Mouse (Mus musculus) MEL (cell line): ENCODE data around the gene Magi2.

Source experiments
- CHD2 ChIP-seq: IDR thresholded peaks from 2 replicates; pipeline ENCODE4 v1.6.1; 2011; ENCODE audit warnings: low read length, improper control_type of control experiment
- CTCF ChIP-seq, 3 experiments: IDR thresholded peaks in 2 of 3; conservative IDR thresholded peaks in 1 of 3; 2 replicates each; pipeline ENCODE4 v1.5.1; 2011 to 2012; ENCODE audit warnings: low read length in 3 of 3, low read depth in 2 of 3, mild to moderate bottlenecking in 2 of 3, improper control_type of control experiment in 1 of 3, inconsistent platforms in 1 of 3, mixed read lengths in 1 of 3, moderate library complexity in 1 of 3; ENCODE audit not compliant: control insufficient read depth in 1 of 3, insufficient read depth in 1 of 3, poor library complexity in 1 of 3, severe bottlenecking in 1 of 3
- EP300 ChIP-seq, 2 experiments: IDR thresholded peaks; 2 replicates each; pipeline ENCODE4 v1.6.1; 2011; ENCODE audit warnings: improper control_type of control experiment in 2 of 2, low read length in 2 of 2, low read depth in 1 of 2, mild to moderate bottlenecking in 1 of 2
- GABPA ChIP-seq: IDR thresholded peaks from 2 replicates; pipeline ENCODE4 v1.6.1; 2012; ENCODE audit warnings: low read depth, mild to moderate bottlenecking, inconsistent platforms, low read length, improper control_type of control experiment, moderate library complexity
- HCFC1 ChIP-seq: IDR thresholded peaks from 2 replicates; pipeline ENCODE4 v1.6.1; 2012; ENCODE audit warnings: low read depth, mild to moderate bottlenecking, inconsistent platforms, low read length, improper control_type of control experiment, moderate library complexity
- MXI1 ChIP-seq: IDR thresholded peaks from 2 replicates; pipeline ENCODE4 v1.6.1; 2011; ENCODE audit warnings: mild to moderate bottlenecking, low read depth, low read length, improper control_type of control experiment
- NRF1 ChIP-seq: IDR thresholded peaks from 2 replicates; pipeline ENCODE4 v1.6.1; 2014; ENCODE audit warnings: low read depth, mild to moderate bottlenecking, inconsistent platforms, low read length, improper control_type of control experiment, moderate library complexity; ENCODE audit not compliant: poor library complexity, insufficient read depth, severe bottlenecking
- POLR2A ChIP-seq, 2 experiments: IDR thresholded peaks; 2 replicates each; pipeline ENCODE4 v1.6.1; 2011 to 2012; ENCODE audit warnings: low read length in 2 of 2, mild to moderate bottlenecking in 2 of 2, control low read depth in 1 of 2, improper control_type of control experiment in 1 of 2, low read depth in 1 of 2, moderate library complexity in 1 of 2; ENCODE audit not compliant: control insufficient read depth in 1 of 2, insufficient read depth in 1 of 2, poor library complexity in 1 of 2
- POLR2AphosphoS2 ChIP-seq: IDR thresholded peaks from 2 replicates; pipeline ENCODE4 v1.6.1; 2011; ENCODE audit warnings: low read length, improper control_type of control experiment
- SMC3 ChIP-seq: IDR thresholded peaks from 2 replicates; pipeline ENCODE4 v1.6.1; 2011; ENCODE audit warnings: low read depth, low read length, improper control_type of control experiment
- UBTF ChIP-seq: IDR thresholded peaks from 2 replicates; pipeline ENCODE4 v1.6.1; 2012; ENCODE audit warnings: low read depth, mild to moderate bottlenecking, inconsistent platforms, low read length, improper control_type of control experiment, moderate library complexity, borderline replicate concordance; ENCODE audit not compliant: insufficient read depth
- USF1 ChIP-seq: IDR thresholded peaks from 2 replicates; pipeline ENCODE4 v1.6.1; 2014; ENCODE audit warnings: low read depth, mild to moderate bottlenecking, inconsistent platforms, low read length, improper control_type of control experiment, moderate library complexity
- ZC3H11A ChIP-seq: IDR thresholded peaks from 2 replicates; pipeline ENCODE4 v1.6.1; 2012; ENCODE audit warnings: low read depth, mild to moderate bottlenecking, inconsistent platforms, low read length, improper control_type of control experiment
- ZNF384 ChIP-seq: IDR thresholded peaks from 2 replicates; pipeline ENCODE4 v1.6.1; 2012; ENCODE audit warnings: low read depth, mild to moderate bottlenecking, inconsistent platforms, low read length, improper control_type of control experiment

DNA sequence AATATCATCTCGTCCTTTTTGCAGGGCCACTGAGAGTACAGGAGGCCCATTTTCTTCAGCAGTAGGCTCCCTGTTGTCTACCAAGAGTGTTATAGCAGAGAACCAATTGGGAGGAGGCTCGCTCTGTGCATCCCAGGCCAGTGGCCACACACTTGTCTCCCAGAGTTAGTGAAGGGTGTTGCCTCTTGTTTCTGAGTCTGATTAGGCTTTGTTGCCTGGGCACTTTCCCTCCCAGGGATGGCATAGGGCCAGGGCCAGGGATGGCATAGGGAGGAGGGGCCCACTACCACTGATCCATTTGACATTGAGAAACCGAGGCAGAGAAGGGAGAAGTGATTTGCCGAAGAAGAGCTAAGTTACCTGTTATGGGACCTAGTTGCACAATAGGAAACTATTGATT is 679.8 kb downstream of the Magi2 start:
- TF ChIP-seq CTCF (IDR thresholded peaks at IDR 0.05 in 2 of 3, conservative IDR thresholded peaks at IDR 0.05 in 1 of 3; ENCODE audit: control insufficient read depth in 1 of 3, insufficient read depth in 1 of 3, low read depth in 2 of 3, low read length in 3 of 3, poor library complexity in 1 of 3, severe bottlenecking in 1 of 3): no peak
- TF ChIP-seq MXI1: no peak
- no peak for TF ChIP-seq POLR2AphosphoS2
- TF ChIP-seq POLR2A (IDR thresholded peaks at IDR 0.05; ENCODE audit: control insufficient read depth in 1 of 2, insufficient read depth in 1 of 2, low read depth in 1 of 2, low read length in 2 of 2, poor library complexity in 1 of 2): no peak
- TF ChIP-seq NRF1: no peak
- no peak for TF ChIP-seq HCFC1
- no peak for TF ChIP-seq EP300 (IDR thresholded peaks at IDR 0.05; ENCODE audit: low read depth in 1 of 2, low read length in 2 of 2)
- TF ChIP-seq GABPA: no peak
- TF ChIP-seq SMC3: no peak
- no peak for TF ChIP-seq UBTF
- TF ChIP-seq ZNF384: no peak
- no peak for TF ChIP-seq CHD2
- TF ChIP-seq USF1: no peak
- TF ChIP-seq ZC3H11A: no peak
